Mouse (Mus musculus) CH12.LX (cell line): ENCODE data around the gene Zcchc7. TPM values are rescaled to one million over a fixed set of nuclear protein-coding genes. Genes with fewer than 3 reads are reported as not detected.

Experiments
- DNase-seq: peaks from one replicate; pipeline ENCODE4 v3.0.0-alpha.2; 2013; ENCODE audit errors: extremely low read depth
- H3K27ac ChIP-seq: 2 replicates; pipeline ENCODE4 v1.5.1; 2012; ENCODE audit warnings: low read depth, mild to moderate bottlenecking, control low read depth, moderate library complexity; ENCODE audit not compliant: insufficient read depth
- H3K27me3 ChIP-seq: replicated peaks from 2 replicates; pipeline ENCODE3; 2012; ENCODE audit warnings: inconsistent platforms
- H3K36me3 ChIP-seq, 2 experiments: replicated peaks in 1 of 2; 2 replicates each; pipeline versions ENCODE3 to v1.6.1; 2012; ENCODE audit warnings: inconsistent platforms in 1 of 2, low read length in 1 of 2, mild to moderate bottlenecking in 1 of 2, mixed read lengths in 1 of 2, moderate library complexity in 1 of 2; ENCODE audit not compliant: control insufficient read depth in 1 of 2, insufficient read depth in 1 of 2
- H3K4me1 ChIP-seq, 2 experiments: 2 replicates each; pipeline ENCODE4 v1.6.1; 2012; ENCODE audit warnings: inconsistent platforms in 1 of 2, moderate library complexity in 1 of 2; ENCODE audit not compliant: insufficient read depth in 2 of 2, control insufficient read depth in 1 of 2
- H3K4me2 ChIP-seq: 2 replicates; pipeline ENCODE4 v1.6.1; 2012; ENCODE audit warnings: low read depth, mild to moderate bottlenecking, control low read depth; ENCODE audit not compliant: poor library complexity, insufficient read depth, severe bottlenecking
- H3K4me3 ChIP-seq, 3 experiments: fragments of 150-350 bp in 1 of 3; sonication (generic) in 1 of 3; replicated peaks in 1 of 3; 2 replicates each; pipeline versions ENCODE3 to v1.5.1; 2011 to 2012; ENCODE audit warnings: low read depth in 2 of 3, low read length in 2 of 3, mild to moderate bottlenecking in 2 of 3, moderate library complexity in 2 of 3, control low read depth in 1 of 3, improper control_type of control experiment in 1 of 3, inconsistent platforms in 1 of 3, mixed read lengths in 1 of 3; ENCODE audit not compliant: poor library complexity in 1 of 3
- H3K79me2 ChIP-seq: replicated peaks from 2 replicates; pipeline ENCODE4 v1.6.1; 2012; ENCODE audit warnings: mild to moderate bottlenecking, moderate library complexity; ENCODE audit not compliant: control insufficient read depth, poor library complexity, insufficient read depth, severe bottlenecking; ENCODE audit errors: extremely low read depth
- H3K9ac ChIP-seq: 2 replicates; pipeline ENCODE4 v1.6.1; 2012; ENCODE audit warnings: low read depth, mild to moderate bottlenecking, control low read depth, moderate library complexity; ENCODE audit not compliant: insufficient read depth
- H3K9me3 ChIP-seq: replicated peaks from 2 replicates; pipeline ENCODE3; 2012; ENCODE audit warnings: low read length, inconsistent platforms, mixed read lengths
- CHD1 ChIP-seq: IDR thresholded peaks from 2 replicates; pipeline ENCODE4 v1.6.1; 2012; ENCODE audit warnings: low read depth, low read length, improper control_type of control experiment, inconsistent platforms
- CHD2 ChIP-seq: IDR thresholded peaks from 2 replicates; pipeline ENCODE4 v1.6.1; 2011; ENCODE audit warnings: low read length, improper control_type of control experiment
- ELF1 ChIP-seq: IDR thresholded peaks from 2 replicates; pipeline ENCODE4 v1.6.1; 2014; ENCODE audit warnings: low read depth, mild to moderate bottlenecking, inconsistent platforms, low read length, improper control_type of control experiment
- EP300 ChIP-seq: IDR thresholded peaks from 2 replicates; pipeline ENCODE4 v1.6.1; 2011; ENCODE audit warnings: low read length, improper control_type of control experiment
- GABPA ChIP-seq: IDR thresholded peaks from 2 replicates; pipeline ENCODE4 v1.6.1; 2012; ENCODE audit warnings: low read depth, low read length, improper control_type of control experiment, inconsistent platforms; ENCODE audit not compliant: insufficient replicate concordance
- JUND ChIP-seq: conservative IDR thresholded peaks from 2 replicates; pipeline ENCODE4 v1.6.1; 2011; ENCODE audit warnings: low read depth, low read length, improper control_type of control experiment
- MAFK ChIP-seq: IDR thresholded peaks from 2 replicates; pipeline ENCODE4 v1.6.1; 2011; ENCODE audit warnings: low read length, improper control_type of control experiment; ENCODE audit not compliant: insufficient replicate concordance
- MAX ChIP-seq: IDR thresholded peaks from 2 replicates; pipeline ENCODE4 v1.6.1; 2011; ENCODE audit warnings: low read length, improper control_type of control experiment
- MAZ ChIP-seq: IDR thresholded peaks from 2 replicates; pipeline ENCODE4 v1.6.1; 2012; ENCODE audit warnings: low read depth, mild to moderate bottlenecking, inconsistent platforms, low read length, improper control_type of control experiment, moderate library complexity
- POLR2AphosphoS2 ChIP-seq: IDR thresholded peaks from 2 replicates; pipeline ENCODE4 v1.6.1; 2011; ENCODE audit warnings: low read depth, low read length, improper control_type of control experiment
- SMC3 ChIP-seq: IDR thresholded peaks from 2 replicates; pipeline ENCODE4 v1.6.1; 2011; ENCODE audit warnings: low read depth, low read length, improper control_type of control experiment
- UBTF ChIP-seq: IDR thresholded peaks from 2 replicates; pipeline ENCODE4 v1.6.1; 2012; ENCODE audit warnings: low read depth, mild to moderate bottlenecking, inconsistent platforms, low read length, improper control_type of control experiment, moderate library complexity
- ZKSCAN1 ChIP-seq: IDR thresholded peaks from 2 replicates; pipeline ENCODE4 v1.6.1; 2012; ENCODE audit warnings: low read depth, inconsistent platforms, low read length, improper control_type of control experiment, borderline replicate concordance
- dilution Hi-C: fragments of 300-500 bp; cut with MboI; formaldehyde crosslinking; loops from 2 replicates; pipeline ENCODE4 v1.14.3; 2020; ENCODE audit warnings: low sequenced_read_pairs; ENCODE audit not compliant: extremely low pct_unique_long_range_greater_than_20kb, extremely low pct_ligation_motif_present
- in situ Hi-C: fragments of 300-500 bp; cut with MboI; formaldehyde crosslinking; loops from 3 replicates; pipeline ENCODE4 v1.14.3; 2019; ENCODE audit warnings: low sequenced_read_pairs, low pct_ligation_motif_present, low pct_unique_long_range_greater_than_20kb, mixed read lengths
- polyA plus RNA-seq: library from polyadenylated mRNA; unstranded; fragments of >175 nt; gene quantifications from 2 replicates; pipeline ENCODE4 v1.2.1, GENCODE M21; 2012; ENCODE audit warnings: low read depth; ENCODE audit not compliant: insufficient read length
- total RNA-seq, 2 experiments: library from RNA; depleted of rRNA; stranded (reverse); fragments of 300-350 nt in 1 of 2; fragments of >200 nt in 1 of 2; gene quantifications; 2 replicates each; pipeline ENCODE4 v1.2.3; 2012 to 2014

Gene Zcchc7
- total and polyA plus RNA-seq, 3 experiments, result 21.0 to 27.6 (median 25.2) TPM

DNA sequence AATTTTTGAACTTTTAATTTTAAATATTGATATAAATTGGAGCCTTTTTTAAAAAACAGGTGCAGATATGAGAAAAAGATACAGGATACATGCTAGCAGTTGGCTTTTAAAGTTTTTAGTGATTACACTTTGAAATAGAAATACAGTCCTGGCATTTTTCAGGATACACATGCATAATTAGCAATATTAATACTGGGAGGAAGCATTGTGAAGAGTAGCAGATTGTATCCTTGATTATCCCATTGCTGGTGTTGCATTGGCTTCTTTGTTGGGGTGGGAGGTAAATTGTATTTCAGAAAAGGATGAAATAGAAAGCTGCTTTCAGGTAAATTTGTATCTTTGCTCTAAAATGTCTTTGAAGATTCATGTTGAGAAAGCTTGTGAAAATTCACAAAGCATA lies 22.0 kb downstream of the Zcchc7 start:
- Histone ChIP-seq H3K27me3 (no peaks in the 10 kb centered on the region), H3K4me3 (no peak overlapping the region), H3K9me3 (no peaks in the 10 kb centered on the region), H3K4me2 (no peak overlapping the region), H3K4me1 (peaks cover 4 to 60% of the 10 kb centered on the region in 2 experiments; a peak in 3 of 4 replicates), H3K36me3 (peaks cover 0 to 3% of the 10 kb centered on the region in 2 experiments), H3K79me2 (peaks cover 2% of the 10 kb centered on the region; the same call in 1 of the 2 replicates), H3K27ac (no peak overlapping the region), H3K9ac (no peak overlapping the region)
- TF ChIP-seq CHD1 (no peak), MAZ (no peak), SMC3 (no peak), EP300 (no peak), ELF1 (no peak), MAFK (no peak), JUND (no peak)
- dilution Hi-C loops, result no loop called here
- in situ Hi-C loops, result no loop called here
- no peak for DNase-seq

DNA sequence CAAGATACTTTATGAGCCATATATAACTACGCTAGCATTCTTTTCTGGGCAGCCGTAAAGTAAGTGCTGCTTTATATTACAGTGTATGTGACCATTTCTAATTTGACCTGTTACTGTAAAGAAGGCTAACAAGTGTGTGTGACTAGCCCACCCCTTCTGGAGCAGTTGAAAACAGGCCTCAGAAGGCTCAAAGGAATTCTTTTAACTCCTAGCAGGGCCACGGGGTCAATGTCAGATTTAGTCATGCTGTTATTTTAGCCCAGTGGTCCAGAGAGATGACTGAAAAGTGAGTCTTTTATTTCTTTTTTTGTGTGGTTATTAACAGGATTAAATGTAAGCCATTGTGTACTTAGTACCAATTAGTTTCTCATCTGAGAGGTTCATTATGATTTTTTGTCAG lies 22.6 kb downstream of the Zcchc7 start:
- dilution Hi-C loops, result no loop called here
- peaks cover 0 to 3% of the 10 kb centered on the region in 2 experiments for H3K36me3 ChIP-seq
- no peaks in the 10 kb centered on the region for H3K9me3 ChIP-seq
- TF ChIP-seq MAX, result no peak
- no peak for TF ChIP-seq UBTF
- no peak for TF ChIP-seq CHD2
- TF ChIP-seq ZKSCAN1, result no peak
- no peak for TF ChIP-seq POLR2AphosphoS2
- TF ChIP-seq GABPA, result no peak
- TF ChIP-seq ELF1, result no peak
- TF ChIP-seq, all 38 proteins: peak for 0
- no peaks in the 10 kb centered on the region for H3K27me3 ChIP-seq
- no peak overlapping the region for H3K4me2 ChIP-seq
- in situ Hi-C loops, result no loop called here
- H3K27ac ChIP-seq, result no peak overlapping the region
- peaks cover 2% of the 10 kb centered on the region; the same call in 1 of the 2 replicates for H3K79me2 ChIP-seq
- DNase-seq, result peak; percentile 49
- H3K4me3 ChIP-seq, result peak overlapping the region in 1 of 3 experiments; percentile 29
- no peak overlapping the region for H3K9ac ChIP-seq
- peaks cover 4 to 60% of the 10 kb centered on the region in 2 experiments; a peak in 3 of 4 replicates for H3K4me1 ChIP-seq
